Mouse (Mus musculus): Measurements from ENCODE around the gene Hivep3. TPM values are rescaled to one million over a fixed set of nuclear protein-coding genes. Genes with fewer than 3 reads are reported as not detected.

The Hivep3 gene
- polyA plus RNA-seq, 1 experiment from 2014 or later, result 3.2 TPM

DNA sequence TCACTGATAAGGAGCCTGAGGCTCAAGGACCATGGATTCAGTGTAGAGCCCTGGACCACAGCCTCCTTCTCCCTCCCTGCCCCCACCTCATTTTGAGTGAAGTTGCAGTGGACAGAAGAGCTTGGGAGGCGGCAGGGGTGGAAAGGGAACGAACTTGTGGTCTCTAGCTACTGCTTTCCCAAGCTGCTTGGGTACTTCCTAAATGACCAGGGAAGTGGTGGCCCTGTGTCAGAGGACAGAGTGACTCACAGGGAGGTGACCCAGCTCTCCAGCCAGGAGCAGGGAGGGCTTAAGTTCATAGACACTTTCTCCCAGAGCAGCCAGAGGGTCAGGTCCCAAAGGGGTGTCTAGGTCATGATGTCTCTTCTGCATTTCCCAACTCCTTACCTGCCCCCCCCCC is 178.6 kb downstream of the Hivep3 start:
- Histone ChIP-seq H3K36me3 (no peaks in the 10 kb centered on the region), H3K9me3 (no peaks in the 10 kb centered on the region), H3K27ac (no peak overlapping the region), H3K27me3 (ENCODE audit: insufficient read depth, poor library complexity, severe bottlenecking) (no peaks in the 10 kb centered on the region), H3K4me1 (peaks cover 6% of the 10 kb centered on the region; the same call in 1 of the 2 replicates), H3K4me3 (no peak overlapping the region)
- no peak for DNase-seq (ENCODE audit: low spot score)
- 55% methylated on average over 2 of the region's 2 CpGs for WGBS

DNA sequence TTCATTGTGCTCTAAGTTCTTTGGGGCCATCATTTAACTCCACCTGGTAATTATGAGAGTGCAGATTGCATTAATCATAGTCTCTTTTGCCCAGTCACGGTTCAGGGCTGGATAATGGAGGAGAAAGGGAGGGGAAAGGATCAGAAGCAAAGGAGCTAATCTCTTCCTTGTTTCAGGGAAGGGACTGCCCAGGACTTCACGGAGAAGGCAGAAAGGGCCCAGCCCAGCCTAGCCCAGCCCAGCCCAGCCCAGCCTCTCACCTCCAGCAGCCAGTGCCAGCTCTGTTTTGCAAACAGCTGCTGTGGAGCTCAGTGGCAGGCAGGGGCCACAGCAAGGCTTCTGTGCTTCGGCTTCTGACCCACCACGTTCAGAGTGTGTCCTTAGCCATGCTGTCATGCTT is 180.6 kb downstream of the Hivep3 start:
- H3K27me3 ChIP-seq (ENCODE audit: insufficient read depth, poor library complexity, severe bottlenecking), result no peaks in the 10 kb centered on the region
- no peaks in the 10 kb centered on the region for H3K9me3 ChIP-seq
- WGBS, result 28% methylated on average over 4 of the region's 4 CpGs
- H3K4me1 ChIP-seq, result peaks cover 6% of the 10 kb centered on the region; the same call in 1 of the 2 replicates
- no peak for DNase-seq (ENCODE audit: low spot score)
- no peak overlapping the region for H3K27ac ChIP-seq
- H3K4me3 ChIP-seq, result no peak overlapping the region
- H3K36me3 ChIP-seq, result no peaks in the 10 kb centered on the region

DNA sequence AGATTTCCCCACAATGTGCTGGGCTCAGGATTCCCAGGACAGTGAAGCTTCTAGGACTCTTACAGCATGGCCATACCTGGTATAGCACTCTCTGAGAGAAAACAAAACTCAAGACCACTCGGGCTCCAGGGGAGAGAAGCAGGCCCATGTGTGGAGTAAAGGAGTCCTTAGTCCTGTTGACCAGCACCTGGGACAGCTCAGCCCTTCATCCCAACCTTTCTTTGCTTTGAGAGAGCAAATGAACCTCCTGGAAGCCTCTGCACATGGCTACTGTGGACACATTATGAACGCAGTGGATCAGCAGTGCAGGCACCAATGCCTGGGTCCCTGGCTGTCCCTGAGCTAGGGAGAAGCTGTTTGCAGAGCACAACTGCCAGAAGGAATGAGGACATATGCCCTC is 181.5 kb downstream of the Hivep3 start:
- no peak for DNase-seq (ENCODE audit: low spot score)
- H3K27me3 ChIP-seq (ENCODE audit: insufficient read depth, poor library complexity, severe bottlenecking), result no peaks in the 10 kb centered on the region
- H3K4me1 ChIP-seq, result peaks cover 6% of the 10 kb centered on the region; the same call in 1 of the 2 replicates
- 73% methylated on average over 2 of the region's 2 CpGs for WGBS
- no peaks in the 10 kb centered on the region for H3K9me3 ChIP-seq
- no peaks in the 10 kb centered on the region for H3K36me3 ChIP-seq
- no peak overlapping the region for H3K27ac ChIP-seq
- no peak overlapping the region for H3K4me3 ChIP-seq

DNA sequence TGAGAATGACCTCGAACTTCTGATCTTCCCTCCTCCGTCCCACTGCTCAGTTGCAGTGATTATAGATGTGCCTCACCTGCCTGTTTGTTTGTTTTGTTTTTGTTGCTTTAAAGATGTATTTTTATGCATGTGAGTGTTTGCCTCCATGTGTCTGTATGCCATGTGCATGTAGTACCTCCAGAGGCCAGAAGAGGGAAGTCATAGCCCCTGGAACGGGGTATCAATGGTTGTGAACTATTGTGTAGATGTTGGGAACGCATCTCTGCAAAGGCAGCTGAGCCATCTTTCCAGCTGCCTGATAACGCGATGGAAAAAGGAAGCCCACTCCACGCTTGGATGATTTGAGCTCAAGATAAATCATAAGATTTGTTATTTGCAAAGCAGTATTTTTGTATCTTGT is 183.9 kb downstream of the Hivep3 start:
- WGBS, result 68% methylated on average over 7 of the region's 7 CpGs
- no peak overlapping the region for H3K27ac ChIP-seq
- no peaks in the 10 kb centered on the region for H3K36me3 ChIP-seq
- DNase-seq (ENCODE audit: low spot score), result no peak
- H3K4me1 ChIP-seq, result no peaks in the 10 kb centered on the region
- no peak overlapping the region for H3K4me3 ChIP-seq
- H3K9me3 ChIP-seq, result no peaks in the 10 kb centered on the region
- H3K27me3 ChIP-seq (ENCODE audit: insufficient read depth, poor library complexity, severe bottlenecking), result no peaks in the 10 kb centered on the region

DNA sequence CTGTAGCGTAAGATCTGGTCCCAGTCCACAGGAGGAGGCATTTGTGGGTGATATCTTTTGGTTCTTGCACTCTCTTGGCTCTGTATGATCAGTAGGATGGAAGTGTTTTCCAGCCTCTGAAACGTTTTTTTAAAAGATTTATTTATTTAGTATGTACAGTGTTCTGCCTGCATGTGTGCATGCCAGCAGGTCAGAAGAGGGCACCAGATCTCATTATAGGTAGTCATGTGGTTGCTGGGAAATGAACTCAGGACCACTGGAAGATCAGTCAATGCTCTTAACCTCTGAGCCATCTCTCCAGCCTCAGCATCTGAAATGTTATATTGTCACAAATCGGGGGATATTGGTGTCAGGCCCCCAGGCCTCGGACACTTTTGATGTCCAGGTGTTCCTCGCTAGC is 185.8 kb downstream of the Hivep3 start:
- H3K27ac ChIP-seq, result no peak overlapping the region
- H3K27me3 ChIP-seq (ENCODE audit: insufficient read depth, poor library complexity, severe bottlenecking), result no peaks in the 10 kb centered on the region
- 72% methylated on average over 5 of the region's 5 CpGs for WGBS
- H3K9me3 ChIP-seq, result peaks cover 5% of the 10 kb centered on the region; the same call in 1 of the 2 replicates
- H3K4me1 ChIP-seq, result no peaks in the 10 kb centered on the region
- no peak overlapping the region for H3K4me3 ChIP-seq
- no peak for DNase-seq (ENCODE audit: low spot score)
- no peaks in the 10 kb centered on the region for H3K36me3 ChIP-seq

DNA sequence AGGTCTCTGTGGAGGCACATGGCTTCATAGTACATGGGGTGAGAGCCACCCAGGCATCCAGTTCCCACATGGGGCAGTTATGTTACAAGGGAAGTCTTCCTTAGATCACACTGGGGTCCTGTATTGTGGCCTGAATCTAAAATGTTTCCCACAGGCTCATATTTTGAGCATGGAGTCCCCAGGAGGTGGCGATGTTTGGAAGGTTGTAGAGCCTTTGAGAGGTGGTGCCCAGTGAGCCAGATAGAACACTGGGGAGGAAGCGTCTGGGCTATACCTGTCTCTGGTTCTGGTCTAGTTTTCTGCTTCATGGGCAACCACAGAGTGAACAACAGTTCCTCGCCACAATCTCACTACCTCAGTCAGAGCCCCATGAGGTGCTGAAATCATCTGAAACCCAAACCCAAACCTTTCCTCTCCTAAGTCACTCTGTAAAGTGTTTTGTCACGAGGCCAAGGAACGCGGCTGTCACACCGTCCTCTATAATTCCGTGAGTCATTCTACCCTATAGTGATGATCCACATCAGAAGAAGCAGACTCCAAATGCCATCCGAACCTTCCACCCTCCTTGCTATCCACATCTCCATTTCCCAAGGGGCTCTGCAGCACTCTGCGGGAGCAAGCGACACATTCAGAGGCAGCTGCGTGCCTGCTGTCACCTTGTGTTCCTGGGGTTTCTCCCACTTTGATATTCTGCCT is 187.6 kb downstream of the Hivep3 start:
- no peak for DNase-seq (ENCODE audit: low spot score)

DNA sequence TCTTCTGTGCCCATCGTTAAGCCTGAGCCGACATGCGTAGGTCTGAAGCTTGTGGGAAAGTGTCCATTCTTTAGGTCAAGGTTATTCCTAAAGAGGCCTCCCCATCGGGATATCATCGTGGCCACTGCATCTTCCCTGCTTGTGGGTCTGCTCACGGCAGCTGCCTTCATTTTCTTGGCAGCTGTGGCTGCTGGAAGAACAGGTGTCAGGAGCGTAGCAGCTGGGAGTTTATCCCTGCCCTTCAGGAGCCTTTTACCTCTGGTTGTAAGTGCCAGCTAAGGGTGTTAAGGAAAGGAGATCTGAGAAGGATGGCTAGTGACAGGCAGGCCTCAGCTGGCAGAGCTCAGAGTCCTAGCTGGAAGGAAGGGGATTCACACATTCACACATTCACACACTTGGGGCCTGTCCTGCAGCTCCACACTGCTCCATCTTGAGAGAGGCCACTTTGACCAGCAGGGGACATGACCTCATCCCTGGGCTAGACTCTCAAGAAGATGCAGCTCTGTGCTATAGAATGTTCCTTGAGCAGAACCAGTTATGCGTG is 188.2 kb downstream of the Hivep3 start:
- WGBS, result 67% methylated on average over 8 of the region's 8 CpGs
- Histone ChIP-seq H3K27ac (no peak overlapping the region), H3K4me1 (no peaks in the 10 kb centered on the region), H3K36me3 (no peaks in the 10 kb centered on the region), H3K27me3 (ENCODE audit: insufficient read depth, poor library complexity, severe bottlenecking) (no peaks in the 10 kb centered on the region), H3K9me3 (peaks cover 6% of the 10 kb centered on the region; the same call in 1 of the 2 replicates), H3K4me3 (no peak overlapping the region)
- DNase-seq (ENCODE audit: low spot score), result no peak

More for the DNA sequence above, 187.6 kb downstream of the Hivep3 start:
- Histone ChIP-seq H3K4me1 (no peaks in the 10 kb centered on the region), H3K36me3 (no peaks in the 10 kb centered on the region), H3K27ac (no peak overlapping the region), H3K9me3 (peaks cover 6% of the 10 kb centered on the region; the same call in 1 of the 2 replicates), H3K27me3 (ENCODE audit: insufficient read depth, poor library complexity, severe bottlenecking) (no peaks in the 10 kb centered on the region), H3K4me3 (no peak overlapping the region)
- WGBS, result 79% methylated on average over 12 of the region's 12 CpGs

DNA sequence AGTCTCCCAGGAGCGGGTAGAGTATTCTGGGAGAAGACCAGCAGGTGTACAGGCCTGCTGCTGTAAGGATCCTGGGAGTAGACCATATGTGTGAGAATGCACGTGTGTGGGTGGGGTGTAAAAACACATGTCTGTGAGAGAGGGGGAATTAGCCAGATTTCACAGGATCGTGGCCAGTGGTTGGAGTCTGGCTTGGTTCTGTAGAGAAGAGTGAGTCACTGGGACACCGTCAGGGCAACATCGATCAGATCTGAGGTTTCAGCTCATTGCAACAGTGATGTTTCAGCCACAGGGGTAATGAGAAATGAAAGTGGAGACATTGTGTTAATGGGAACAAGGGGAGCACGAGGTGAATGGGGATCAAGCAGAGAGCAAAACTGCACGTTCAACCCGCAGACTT is 189.4 kb downstream of the Hivep3 start:
- no peak for DNase-seq (ENCODE audit: low spot score)
- 88% methylated on average over 8 of the region's 8 CpGs for WGBS
- no peak overlapping the region for H3K4me3 ChIP-seq
- H3K9me3 ChIP-seq, result peaks cover 6% of the 10 kb centered on the region; the same call in 1 of the 2 replicates
- H3K27me3 ChIP-seq (ENCODE audit: insufficient read depth, poor library complexity, severe bottlenecking), result no peaks in the 10 kb centered on the region
- no peak overlapping the region for H3K27ac ChIP-seq
- H3K36me3 ChIP-seq, result no peaks in the 10 kb centered on the region
- H3K4me1 ChIP-seq, result no peaks in the 10 kb centered on the region

DNA sequence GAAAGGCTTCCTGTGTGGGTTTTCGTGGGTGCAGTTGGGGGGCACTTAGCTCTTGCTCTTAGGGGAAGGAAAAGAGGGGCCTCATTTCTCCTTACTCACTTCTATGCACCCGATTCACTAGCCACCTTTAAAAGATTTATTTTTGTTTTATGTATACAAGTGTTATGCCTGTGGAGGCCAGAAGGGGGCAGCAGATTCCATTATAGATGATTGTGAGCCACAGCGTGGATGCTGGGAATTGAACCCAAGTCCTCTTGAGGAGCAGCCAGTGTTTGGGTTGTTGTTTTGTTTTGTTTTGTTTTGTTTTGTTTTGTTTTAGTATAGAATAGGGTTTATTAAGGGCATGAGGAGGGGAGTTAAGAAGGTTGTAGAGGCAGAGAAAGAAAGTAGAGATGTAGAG is 189.8 kb downstream of the Hivep3 start:
- Histone ChIP-seq H3K36me3 (no peaks in the 10 kb centered on the region), H3K4me1 (no peaks in the 10 kb centered on the region), H3K27me3 (ENCODE audit: insufficient read depth, poor library complexity, severe bottlenecking) (no peaks in the 10 kb centered on the region), H3K27ac (no peak overlapping the region), H3K9me3 (peaks cover 6% of the 10 kb centered on the region; the same call in 1 of the 2 replicates), H3K4me3 (no peak overlapping the region)
- no peak for DNase-seq (ENCODE audit: low spot score)
- WGBS, result 83% methylated on average over 3 of the region's 3 CpGs

DNA sequence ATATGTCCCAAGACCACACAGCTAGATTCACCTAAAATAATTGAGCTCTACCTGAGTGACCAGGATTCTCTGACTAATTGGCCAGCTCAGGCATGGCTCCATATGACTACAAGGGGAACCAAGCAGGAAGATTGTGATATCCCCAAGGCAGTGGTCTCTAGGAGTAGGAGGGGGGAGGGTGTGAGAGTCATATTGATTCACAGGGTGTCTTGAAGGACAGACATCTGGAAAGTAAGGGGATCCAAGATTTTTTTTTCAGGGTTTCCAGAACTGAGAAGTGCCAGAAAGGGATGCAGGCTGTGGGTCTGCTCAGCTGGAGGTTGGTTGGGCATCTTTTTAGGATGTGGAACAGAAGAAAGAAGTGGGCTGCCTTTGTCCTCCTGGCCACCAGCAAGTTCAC is 191.5 kb downstream of the Hivep3 start:
- DNase-seq (ENCODE audit: low spot score), result no peak
- Histone ChIP-seq H3K9me3 (peaks cover 6% of the 10 kb centered on the region; the same call in 1 of the 2 replicates), H3K27me3 (ENCODE audit: insufficient read depth, poor library complexity, severe bottlenecking) (no peaks in the 10 kb centered on the region), H3K4me3 (no peak overlapping the region), H3K27ac (no peak overlapping the region), H3K36me3 (no peaks in the 10 kb centered on the region), H3K4me1 (no peaks in the 10 kb centered on the region)

DNA sequence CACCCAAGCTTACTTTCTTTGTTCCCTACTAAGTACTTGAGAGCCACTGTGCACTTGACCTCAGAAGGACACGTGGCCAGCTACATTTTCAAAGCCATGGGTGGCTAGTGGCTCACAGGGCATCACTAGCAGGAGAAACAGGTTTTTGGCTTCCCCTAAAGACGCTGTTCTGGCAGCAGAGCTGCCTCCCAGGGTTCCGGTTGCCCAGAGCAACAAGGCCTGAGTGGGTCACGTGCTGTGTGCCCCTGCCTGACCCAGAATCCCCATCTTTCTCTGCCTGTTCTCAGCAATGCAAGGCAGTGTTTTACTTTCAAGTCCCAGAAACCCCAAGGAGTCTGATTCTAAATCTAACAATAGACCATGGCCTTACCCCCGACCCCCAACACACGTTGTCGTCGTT is 198.3 kb downstream of the Hivep3 start:
- H3K27ac ChIP-seq, result no peak overlapping the region
- H3K4me1 ChIP-seq, result peaks cover 5% of the 10 kb centered on the region; the same call in 1 of the 2 replicates
- no peaks in the 10 kb centered on the region for H3K36me3 ChIP-seq
- H3K27me3 ChIP-seq (ENCODE audit: insufficient read depth, poor library complexity, severe bottlenecking), result peaks cover under 1% of the 10 kb centered on the region; the same call in 1 of the 2 replicates
- no peak for DNase-seq (ENCODE audit: low spot score)
- no peaks in the 10 kb centered on the region for H3K9me3 ChIP-seq
- H3K4me3 ChIP-seq, result no peak overlapping the region
- 74% methylated on average over 8 of the region's 8 CpGs for WGBS

DNA sequence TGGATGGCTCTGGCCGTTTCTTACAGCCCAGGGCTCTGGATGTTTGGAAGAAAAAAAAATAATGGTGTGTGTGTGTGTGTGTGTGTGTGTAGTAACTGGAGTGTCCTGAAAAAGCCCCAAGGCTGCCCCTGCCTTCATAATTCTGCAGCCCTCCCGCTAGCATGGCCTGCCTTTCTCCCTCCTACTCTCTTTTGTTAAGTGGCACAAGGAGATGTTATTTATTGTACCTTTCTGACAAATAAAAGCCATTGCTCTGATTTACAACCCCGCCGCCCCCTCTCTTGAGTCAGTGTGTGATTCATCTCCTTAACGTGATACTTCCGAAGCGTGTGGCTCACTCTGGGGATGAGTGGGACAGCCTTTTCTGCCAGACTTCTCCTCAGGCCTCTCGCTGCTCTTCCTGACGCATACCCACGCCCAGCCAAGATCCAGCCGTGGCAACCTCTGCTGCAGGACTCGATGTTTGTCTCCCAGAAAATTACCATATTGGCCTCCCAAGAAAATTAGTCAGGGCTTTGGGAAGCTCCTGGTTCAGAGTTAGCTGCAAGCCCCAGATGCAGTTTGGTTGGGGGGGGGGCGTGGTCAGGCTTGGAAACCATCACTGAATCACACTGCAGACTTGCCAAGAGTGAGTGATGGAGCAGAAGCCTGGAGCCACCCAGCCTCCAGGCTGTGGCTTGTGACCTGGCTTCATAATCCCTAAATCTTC is 199.1 kb downstream of the Hivep3 start:
- no peak for DNase-seq (ENCODE audit: low spot score)
- Histone ChIP-seq H3K36me3 (no peaks in the 10 kb centered on the region), H3K4me1 (peaks cover 6% of the 10 kb centered on the region; the same call in 1 of the 2 replicates), H3K4me3 (no peak overlapping the region), H3K27me3 (ENCODE audit: insufficient read depth, poor library complexity, severe bottlenecking) (peaks cover 6% of the 10 kb centered on the region; the same call in 1 of the 2 replicates), H3K27ac (no peak overlapping the region), H3K9me3 (no peaks in the 10 kb centered on the region)
- WGBS, result 76% methylated on average over 13 of the region's 13 CpGs

DNA sequence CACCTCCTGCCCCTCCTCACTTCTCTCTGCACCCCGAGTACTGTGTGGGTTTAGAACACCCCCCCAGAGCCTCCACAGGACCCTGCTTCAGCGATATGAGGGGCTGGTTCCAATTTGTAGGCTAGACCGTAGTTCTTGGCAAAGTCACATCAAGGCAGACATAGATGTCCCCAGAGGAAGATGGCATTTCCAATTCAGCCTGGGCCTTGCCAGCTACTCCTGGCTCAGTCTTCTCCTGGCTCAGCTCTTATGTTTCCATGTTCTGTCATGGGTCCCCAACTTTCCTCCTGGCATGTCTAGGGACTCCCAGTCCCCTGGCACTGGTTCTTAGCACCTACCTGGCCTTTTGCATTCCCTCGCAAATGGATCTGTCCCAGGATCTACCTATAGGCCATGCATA is 201.3 kb downstream of the Hivep3 start:
- no peak for DNase-seq (ENCODE audit: low spot score)
- H3K27me3 ChIP-seq (ENCODE audit: insufficient read depth, poor library complexity, severe bottlenecking), result peaks cover 6% of the 10 kb centered on the region; the same call in 1 of the 2 replicates

More for the DNA sequence above, 201.3 kb downstream of the Hivep3 start:
- WGBS, result 87% methylated on average over 4 of the region's 4 CpGs
- H3K4me1 ChIP-seq, result peaks cover 13% of the 10 kb centered on the region; the same call in 1 of the 2 replicates
- no peak overlapping the region for H3K27ac ChIP-seq
- no peaks in the 10 kb centered on the region for H3K9me3 ChIP-seq
- no peaks in the 10 kb centered on the region for H3K36me3 ChIP-seq
- no peak overlapping the region for H3K4me3 ChIP-seq
